Mouse (Mus musculus): ENCODE measurements at regions not wholly inside any gene's neighbourhood (a gene's known extent, or its start where the extent isn't known, plus 50 kb on each side); places are given as distances from the start of the nearest gene placed in this dataset.

GRCm38 (mm10) chr4:82161818-82162217 is 543.7 kb downstream of the Nfib start:
- no peak for DNase-seq (ENCODE audit: extremely low spot score in 1 of 2, low spot score in 1 of 2)

- no peak for DNase-seq (ENCODE audit: extremely low spot score in 1 of 2, low spot score in 1 of 2)
Measured at GRCm38 (mm10) chr4:82161232-82161631, 544.3 kb downstream of the Nfib start.

GRCm38 (mm10) chr4:82160233-82160632 is 545.3 kb downstream of the Nfib start:
- DNase-seq (ENCODE audit: extremely low spot score in 1 of 2, low spot score in 1 of 2), result no peak

- DNase-seq (ENCODE audit: extremely low spot score in 1 of 2, low spot score in 1 of 2), result no peak
Measured at GRCm38 (mm10) chr4:82155642-82156320, 549.8 kb downstream of the Nfib start.

- no peak for DNase-seq (ENCODE audit: extremely low spot score in 1 of 2, low spot score in 1 of 2)
Measured at GRCm38 (mm10) chr4:82154021-82154555, 551.5 kb downstream of the Nfib start.

- no peak for DNase-seq (ENCODE audit: extremely low spot score in 1 of 2, low spot score in 1 of 2)
Measured at GRCm38 (mm10) chr4:82153604-82154003, 551.9 kb downstream of the Nfib start.

- no peak for DNase-seq (ENCODE audit: extremely low spot score in 1 of 2, low spot score in 1 of 2)
Measured at GRCm38 (mm10) chr4:82149957-82150356, 555.6 kb downstream of the Nfib start.

- DNase-seq (ENCODE audit: extremely low spot score in 1 of 2, low spot score in 1 of 2), result no peak
Measured at GRCm38 (mm10) chr4:82148129-82149064, 557.2 kb downstream of the Nfib start.

GRCm38 (mm10) chr4:82142391-82142790 is 563.2 kb downstream of the Nfib start:
- DNase-seq (ENCODE audit: extremely low spot score in 1 of 2, low spot score in 1 of 2), result no peak

GRCm38 (mm10) chr4:82139806-82140205 is 565.7 kb downstream of the Nfib start:
- DNase-seq (ENCODE audit: extremely low spot score in 1 of 2, low spot score in 1 of 2), result no peak

GRCm38 (mm10) chr4:82139016-82139415 is 566.5 kb downstream of the Nfib start:
- DNase-seq (ENCODE audit: extremely low spot score in 1 of 2, low spot score in 1 of 2), result no peak

GRCm38 (mm10) chr4:82132851-82133250 is 572.7 kb downstream of the Nfib start:
- peak in 1 of 2 experiments; percentile 59 for DNase-seq (ENCODE audit: extremely low spot score in 1 of 2, low spot score in 1 of 2)

- DNase-seq (ENCODE audit: extremely low spot score in 1 of 2, low spot score in 1 of 2), result no peak
Measured at GRCm38 (mm10) chr4:82132326-82132725, 573.2 kb downstream of the Nfib start.

GRCm38 (mm10) chr4:82129471-82129870 is 576.1 kb downstream of the Nfib start:
- no peak for DNase-seq (ENCODE audit: extremely low spot score in 1 of 2, low spot score in 1 of 2)

GRCm38 (mm10) chr4:82123733-82124132 is 581.8 kb downstream of the Nfib start:
- DNase-seq (ENCODE audit: extremely low spot score in 1 of 2, low spot score in 1 of 2), result no peak

GRCm38 (mm10) chr4:82123101-82123500 is 582.4 kb downstream of the Nfib start:
- no peak for DNase-seq (ENCODE audit: extremely low spot score in 1 of 2, low spot score in 1 of 2)

- DNase-seq (ENCODE audit: extremely low spot score in 1 of 2, low spot score in 1 of 2), result no peak
Measured at GRCm38 (mm10) chr4:82120796-82121195, 584.8 kb downstream of the Nfib start.

- DNase-seq (ENCODE audit: extremely low spot score in 1 of 2, low spot score in 1 of 2), result no peak
Measured at GRCm38 (mm10) chr4:82120326-82120725, 585.2 kb downstream of the Nfib start.

- no peak for DNase-seq (ENCODE audit: extremely low spot score in 1 of 2, low spot score in 1 of 2)
Measured at GRCm38 (mm10) chr4:82101837-82102236, 603.7 kb downstream of the Nfib start.

- no peak for DNase-seq (ENCODE audit: extremely low spot score in 1 of 2, low spot score in 1 of 2)
Measured at GRCm38 (mm10) chr4:82099970-82100368, 605.6 kb downstream of the Nfib start.
